Mouse (Mus musculus) liver, embryonic 14.5 days (tissue): ENCODE data around the gene Shd.

Experiments
- CTCF ChIP-seq: IDR thresholded peaks from 2 replicates; pipeline ENCODE4 v1.5.1; 2016; ENCODE audit warnings: antibody characterized with exemption, low read depth, control low read depth
- EP300 ChIP-seq: IDR thresholded peaks from 2 replicates; pipeline ENCODE4 v1.6.1; 2016; ENCODE audit warnings: antibody characterized with exemption, low read depth

- TF ChIP-seq CTCF (no peak), EP300 (no peak)
These were observed 16.5 kb upstream of the Shd start for GRCm38 (mm10) chr17:55953751-55954150.
